Mouse (Mus musculus): ENCODE data around the gene Spic.
"Not testable (repeated sequence)": the region's sequence is repeated elsewhere in the genome, so short reads cannot be mapped to it uniquely, and the experiment has no call there.

The Spic gene

GRCm38 (mm10) chr10:88684925-88685324 lies at the start of gene Spic:
TSS of gene Spic (minus strand) at chr10:88685015.
- no peak for DNase-seq

DNA sequence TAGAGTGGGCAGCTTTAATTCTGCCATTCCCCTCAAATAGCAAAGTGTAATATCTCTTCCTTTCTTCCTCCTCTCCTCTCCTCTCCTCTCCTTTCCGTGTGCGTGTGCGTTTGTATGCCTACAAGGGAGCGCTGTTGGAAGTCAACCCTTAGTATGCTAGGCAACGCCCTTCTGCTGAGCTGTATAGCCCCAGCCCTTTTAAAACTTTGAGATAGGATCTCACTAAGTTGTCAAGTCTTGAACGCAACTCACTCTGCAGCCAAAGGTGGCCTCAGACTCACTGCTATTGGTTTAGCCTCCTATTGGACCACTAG lies 47.5 kb upstream of the Spic start:
- DNase-seq, result no peak

GRCm38 (mm10) chr10:88731496-88732308 lies 46.9 kb upstream of the Spic start:
- peak; percentile 25 for DNase-seq

- peak; percentile 93 for DNase-seq
Observed at GRCm38 (mm10) chr10:88730571-88731495, 46.0 kb upstream of the Spic start, which contains the start of gene Arl1. TSS of gene Arl1 (plus strand) at chr10:88730858.

DNA sequence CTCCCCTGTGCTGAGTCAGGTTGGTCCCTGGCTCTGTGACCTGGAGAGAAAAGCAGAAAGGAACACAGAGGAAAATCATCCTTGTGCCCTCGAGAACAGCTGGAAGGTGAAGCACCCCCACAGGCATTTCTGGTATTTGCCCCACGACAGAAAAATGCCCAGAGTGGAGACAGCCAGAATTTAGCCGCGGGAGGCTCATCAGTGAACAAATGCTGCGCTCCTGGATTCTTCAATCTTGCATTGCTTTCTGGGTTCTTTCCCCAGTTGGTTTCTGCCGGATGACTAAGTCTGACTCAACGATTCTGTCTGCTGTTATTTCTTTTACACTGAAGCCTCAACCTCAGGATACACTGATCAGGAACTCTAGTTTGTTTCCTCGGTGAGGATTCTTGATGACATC lies 43.4 kb upstream of the Spic start:
- no peak for DNase-seq

- peak; percentile 72 for DNase-seq
Observed at GRCm38 (mm10) chr10:88727128-88727527, 42.3 kb upstream of the Spic start.

DNA sequence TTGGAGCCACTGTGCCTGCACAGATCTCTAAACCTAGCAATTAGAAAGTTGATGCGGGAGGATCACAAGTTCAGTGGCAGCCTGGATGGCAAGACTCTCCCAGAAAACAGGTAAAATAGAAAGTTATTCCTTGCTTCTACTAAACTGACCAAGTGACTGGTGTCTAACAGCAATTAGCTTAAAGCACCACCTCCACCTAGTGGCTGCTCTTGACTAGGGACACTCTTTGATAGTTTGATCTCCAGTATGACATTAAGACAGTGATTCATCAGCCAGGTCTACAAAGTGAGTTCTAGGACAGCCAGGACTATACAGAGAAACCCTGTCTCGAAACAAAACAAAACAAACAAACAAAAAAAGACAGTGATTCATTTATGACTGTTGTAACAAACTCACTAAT lies 40.5 kb upstream of the Spic start:
- DNase-seq, result no peak

DNA sequence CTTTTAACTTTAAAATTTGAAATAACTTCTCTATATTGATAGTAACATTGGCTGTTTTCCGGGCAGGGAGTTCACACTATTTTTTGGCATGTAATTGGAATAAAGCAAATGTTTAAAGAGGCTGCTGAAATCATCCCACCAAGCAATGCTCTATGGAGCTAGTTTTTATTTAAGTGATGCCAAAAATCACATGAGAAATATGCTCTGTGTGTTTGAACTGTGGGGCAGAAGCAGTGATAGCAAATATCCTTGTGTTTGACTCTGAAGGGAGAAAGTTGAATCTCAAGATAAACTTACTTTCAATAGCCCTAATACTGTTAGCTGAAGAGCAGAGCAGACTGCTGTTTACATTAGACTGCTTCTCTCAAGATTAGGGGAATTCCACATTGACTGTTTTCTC lies 34.8 kb upstream of the Spic start:
- no peak for DNase-seq

GRCm38 (mm10) chr10:88717756-88718025 lies 32.9 kb upstream of the Spic start:
- DNase-seq, result no peak

GRCm38 (mm10) chr10:88716986-88717755 lies 32.4 kb upstream of the Spic start:
- DNase-seq, result no peak

- DNase-seq, result no peak
Observed at GRCm38 (mm10) chr10:88715621-88716020, 30.8 kb upstream of the Spic start.

- DNase-seq, result no peak
Observed at GRCm38 (mm10) chr10:88714744-88715143, 29.9 kb upstream of the Spic start.

- no peak for DNase-seq
Observed at GRCm38 (mm10) chr10:88712359-88712758, 27.5 kb upstream of the Spic start.

- no peak for DNase-seq
Observed at GRCm38 (mm10) chr10:88708671-88709523, 24.1 kb upstream of the Spic start.

DNA sequence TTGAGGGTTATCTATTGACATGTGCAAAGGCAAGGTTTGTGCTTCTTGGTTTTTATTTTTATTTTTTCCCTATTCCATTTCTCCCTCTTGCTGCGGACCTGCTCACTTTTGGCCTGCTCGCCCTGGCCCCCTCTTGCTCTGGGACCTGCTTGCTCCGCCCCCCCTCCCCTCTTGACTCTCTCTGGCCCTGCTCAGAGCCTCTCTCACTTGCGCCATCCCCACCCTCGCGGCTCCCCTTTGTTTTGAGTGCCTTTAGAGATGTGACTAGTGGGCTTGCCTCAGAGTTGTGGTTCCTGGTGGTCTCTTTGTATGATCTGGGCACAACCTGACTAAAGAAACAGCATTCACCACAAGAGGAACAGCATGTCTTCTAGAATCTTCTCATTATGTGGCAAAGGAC lies 16.1 kb upstream of the Spic start:
- DNase-seq, result no peak

- DNase-seq, result no peak
Observed at GRCm38 (mm10) chr10:88682904-88683563, 1.8 kb downstream of the Spic start.

GRCm38 (mm10) chr10:88672825-88673224 lies 12.0 kb downstream of the Spic start:
- DNase-seq, result no peak

DNA sequence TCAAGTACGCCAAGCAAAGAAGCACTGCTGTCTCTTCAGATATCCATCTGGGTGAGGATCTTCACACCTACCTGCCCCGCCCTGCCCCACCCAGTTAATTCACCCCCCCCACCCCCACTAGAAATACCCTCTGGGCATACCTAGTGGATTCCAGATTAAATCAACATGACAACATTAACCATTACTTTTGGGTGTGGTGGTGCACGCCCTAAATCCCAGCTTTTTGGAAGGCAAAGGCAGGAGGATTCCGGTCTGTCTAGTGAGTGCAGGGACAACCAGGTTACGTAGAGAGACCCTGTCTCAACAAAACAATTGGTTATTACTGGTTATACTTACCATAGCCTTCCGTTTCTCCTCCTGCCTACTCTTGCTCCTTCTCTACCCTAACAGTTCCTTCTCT lies 12.7 kb downstream of the Spic start:
- DNase-seq, result no peak

GRCm38 (mm10) chr10:88669719-88670118 lies 15.1 kb downstream of the Spic start:
- DNase-seq, result peak; percentile 38

- DNase-seq, result not testable (repeated sequence)
Observed at GRCm38 (mm10) chr10:88663856-88664255, 21.0 kb downstream of the Spic start.

GRCm38 (mm10) chr10:88658918-88659317 lies 25.9 kb downstream of the Spic start:
- DNase-seq, result no peak

GRCm38 (mm10) chr10:88645448-88645847 lies 39.4 kb downstream of the Spic start:
- DNase-seq, result no peak

Measured in right cerebral cortex, postnatal 14 days (tissue).